Mouse (Mus musculus): ENCODE data around the gene Ttc29.
A peak's percentile ranks its signal among the peaks of the same experiment; 100 is the strongest.

The Ttc29 gene

DNA sequence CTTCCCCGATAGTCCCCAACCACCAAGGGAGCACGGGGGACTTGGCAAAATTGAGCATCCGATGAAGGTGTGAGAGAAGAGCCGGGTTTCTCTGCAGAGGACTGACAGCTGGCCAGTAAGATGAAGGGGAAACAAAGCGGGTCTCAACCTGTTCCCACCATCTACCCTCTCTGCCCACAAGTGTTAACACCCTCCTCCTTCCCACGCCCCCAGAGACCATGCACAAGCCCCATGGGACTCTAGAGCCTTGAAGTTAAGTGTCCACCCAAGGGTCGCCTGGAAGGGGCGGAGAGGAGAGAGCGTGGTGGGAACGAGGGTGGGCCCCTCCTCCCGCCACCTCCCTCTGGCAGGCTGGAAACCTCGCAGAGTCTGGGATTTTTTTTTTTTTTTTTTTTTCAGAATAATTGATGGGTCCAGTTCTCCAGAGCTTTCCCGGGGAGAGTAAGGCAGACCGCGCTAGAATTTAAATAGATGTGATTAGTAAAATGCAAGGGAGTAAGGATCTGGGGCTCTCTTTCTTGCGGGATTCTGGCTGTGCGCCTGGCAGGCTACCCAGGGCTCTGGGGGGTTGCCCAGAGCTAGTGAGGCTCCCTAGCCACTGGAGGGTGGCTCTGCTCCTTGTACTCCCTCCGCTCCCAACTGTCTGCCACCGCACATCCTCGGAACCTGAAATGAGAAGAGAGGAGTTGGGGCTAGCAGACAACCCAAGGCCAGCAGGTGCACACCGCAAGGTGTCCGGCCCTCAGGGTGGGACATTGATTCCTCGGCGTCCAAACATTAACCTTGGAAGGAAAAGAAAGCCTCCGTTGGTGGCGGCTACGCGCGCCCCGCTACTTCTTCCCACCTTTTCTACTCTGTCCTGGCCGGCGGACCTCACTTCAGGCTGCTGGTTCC lies 214.0 kb downstream of the Ttc29 start:
- no peak for DNase-seq

DNA sequence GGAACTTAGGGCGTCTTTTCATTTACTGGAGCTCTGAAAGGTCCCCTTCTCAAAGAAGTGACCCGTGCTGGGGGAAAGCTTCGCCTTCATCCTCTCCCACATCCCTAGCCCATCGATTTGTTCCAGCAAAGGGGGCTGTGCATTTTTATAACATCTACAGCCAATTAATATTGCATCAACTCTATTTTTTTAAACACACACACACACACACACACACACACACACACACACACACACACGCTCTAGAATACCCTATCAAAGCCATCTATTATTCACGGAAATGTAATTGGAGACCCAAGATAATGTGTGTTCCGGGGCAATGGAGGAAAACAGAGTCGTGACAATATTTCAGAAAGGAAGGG lies 214.7 kb downstream of the Ttc29 start:
- DNase-seq = no peak

DNA sequence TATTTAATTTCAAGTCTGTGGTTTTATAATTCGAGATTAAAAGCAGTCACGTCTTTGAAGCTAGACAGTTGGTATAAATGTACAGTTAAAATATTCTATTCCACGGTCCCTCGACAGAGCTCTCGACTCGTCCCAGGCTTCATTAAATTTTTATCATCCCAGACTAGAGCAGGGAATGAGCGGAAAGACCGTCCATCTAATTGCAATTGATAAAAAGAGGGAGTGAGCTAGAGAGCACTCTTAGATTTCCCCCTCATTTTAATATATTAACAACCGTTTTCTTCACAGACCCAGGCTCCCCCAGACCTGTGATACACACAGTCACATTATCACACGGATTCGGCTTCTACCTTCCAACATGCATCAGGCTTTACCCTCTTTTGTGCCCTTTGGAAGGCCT lies 215.1 kb downstream of the Ttc29 start:
- no peak for DNase-seq

DNA sequence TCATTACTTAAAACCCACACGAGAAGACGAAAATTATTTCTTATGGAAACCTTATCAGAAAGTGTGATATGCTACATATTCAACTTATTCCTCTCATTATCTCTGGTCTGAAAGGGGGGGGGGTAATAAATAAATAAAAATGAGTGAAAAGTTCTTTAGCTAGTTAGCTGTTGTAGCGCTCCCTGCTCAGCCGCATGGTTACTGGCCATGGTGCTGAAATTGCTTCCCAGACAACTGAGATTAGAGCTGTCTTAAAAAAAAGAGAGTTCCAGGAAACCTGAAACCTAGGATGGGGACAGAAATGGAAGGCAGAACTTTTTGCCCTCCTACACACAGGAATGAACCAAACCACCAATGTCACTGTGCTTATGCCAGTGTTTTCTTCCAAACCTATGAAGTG lies 218.3 kb downstream of the Ttc29 start:
- DNase-seq = no peak

DNA sequence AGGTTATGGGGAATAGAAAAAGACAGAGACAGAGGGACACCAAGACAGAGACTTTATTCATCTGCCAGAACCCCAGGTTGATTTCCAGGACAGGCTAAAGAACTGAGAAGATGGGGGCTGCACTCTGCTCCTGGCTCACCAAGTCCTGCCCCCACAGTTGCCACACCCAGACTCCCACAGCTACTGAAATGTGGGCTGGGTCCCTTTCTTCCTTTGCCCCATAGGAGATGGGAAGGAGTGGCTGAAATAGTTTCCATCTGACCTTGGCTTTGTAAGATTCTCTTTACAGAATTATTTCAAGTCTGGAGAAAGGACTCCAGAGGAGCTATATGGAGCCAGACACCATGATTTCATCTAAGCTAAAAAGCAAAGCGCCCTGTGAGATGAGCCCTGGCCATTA lies 219.4 kb downstream of the Ttc29 start:
- no peak for DNase-seq

DNA sequence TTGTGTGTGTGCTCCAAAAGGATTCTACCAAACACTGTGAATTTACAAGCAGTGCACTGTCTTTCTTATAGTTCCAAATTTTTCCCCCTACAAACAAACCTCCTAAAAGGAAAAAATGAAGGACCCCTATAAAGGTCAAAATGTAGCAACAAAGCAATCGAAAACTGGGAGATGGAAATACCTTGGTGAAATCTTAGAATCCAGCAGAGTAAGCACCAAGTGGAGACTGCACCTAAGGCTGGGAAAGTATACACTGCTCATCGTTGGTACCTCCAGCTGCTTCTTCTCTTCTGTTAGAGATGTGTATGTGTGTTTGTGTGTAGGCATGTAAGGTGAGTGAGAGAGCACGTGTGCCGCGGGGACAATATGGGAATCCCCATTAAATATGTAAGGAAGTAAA lies 220.2 kb downstream of the Ttc29 start:
- DNase-seq = no peak

DNA sequence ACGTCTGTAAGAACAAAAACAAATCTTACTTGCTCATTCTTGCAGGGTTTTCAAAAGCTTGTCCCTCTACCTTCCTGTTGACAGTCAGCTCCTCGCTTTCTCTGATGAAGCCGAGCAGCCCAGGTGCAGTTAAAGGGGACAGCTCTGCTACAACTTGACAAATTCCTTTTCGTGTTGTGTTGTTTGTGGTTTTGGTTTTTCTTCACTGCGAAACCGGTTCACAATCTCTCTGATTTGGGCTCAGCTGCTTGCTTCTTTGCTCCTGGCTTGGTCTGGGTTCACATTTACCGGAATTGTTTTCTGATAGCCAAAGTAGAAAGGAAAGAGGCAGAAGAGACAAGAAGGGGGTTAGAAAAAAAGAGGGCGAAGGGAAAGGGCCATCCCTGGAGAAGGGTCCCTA lies 221.2 kb downstream of the Ttc29 start:
- no peak for DNase-seq

DNA sequence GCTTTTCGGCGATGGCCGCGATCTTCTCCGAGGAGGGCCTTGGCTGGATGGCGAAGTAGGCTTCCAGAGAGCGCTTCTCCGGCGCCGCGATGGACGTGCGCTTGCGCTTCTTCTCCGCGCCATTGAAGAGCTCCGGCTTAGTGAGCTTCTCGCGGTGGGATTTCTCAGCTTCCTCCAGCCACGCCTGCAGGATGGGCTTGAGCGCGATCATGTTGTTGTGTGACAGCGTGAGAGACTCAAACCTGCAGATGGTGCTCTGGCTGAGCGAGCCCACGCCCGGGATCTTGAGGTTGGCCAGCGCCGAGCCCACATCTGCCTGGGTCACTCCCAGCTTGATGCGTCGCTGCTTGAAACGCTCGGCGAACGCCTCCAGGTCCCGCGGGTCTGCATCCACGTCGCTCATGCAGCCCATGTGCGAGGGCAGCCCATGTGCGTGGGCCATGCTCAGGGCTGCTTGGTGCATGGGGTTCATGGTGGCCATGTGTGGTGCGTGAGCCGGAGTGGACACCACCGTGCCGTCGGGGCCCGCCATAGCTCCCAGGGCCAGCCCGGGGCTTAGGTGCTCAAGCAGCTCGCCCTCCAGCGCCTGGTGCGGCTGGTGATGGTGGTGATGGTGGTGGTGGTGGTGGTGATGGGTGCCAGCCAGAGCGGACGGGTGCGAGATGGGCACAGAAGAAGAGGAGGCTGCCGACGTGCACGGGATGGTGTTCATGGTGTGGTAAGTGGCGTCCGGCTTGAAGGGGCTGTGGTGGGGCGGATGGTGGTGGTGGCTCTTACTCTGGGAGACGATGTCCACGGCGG lies 221.9 kb downstream of the Ttc29 start:
- no peak for DNase-seq

DNA sequence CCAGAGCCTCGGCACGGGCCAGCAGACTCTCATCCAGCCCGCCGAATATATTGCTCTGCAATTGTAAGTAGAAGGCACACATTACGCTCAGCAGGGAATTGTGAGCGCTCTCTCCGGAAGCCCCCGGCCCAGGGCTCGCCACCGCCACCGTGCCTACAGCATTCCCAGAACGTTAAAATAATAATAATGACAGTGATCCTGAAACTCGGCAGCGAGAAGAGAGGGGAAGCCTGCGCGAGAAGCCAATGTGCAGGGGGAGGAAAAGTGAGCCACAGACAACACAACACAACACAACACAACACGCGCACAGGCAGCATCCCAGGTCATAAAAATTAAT lies 222.5 kb downstream of the Ttc29 start:
- no peak for DNase-seq

DNA sequence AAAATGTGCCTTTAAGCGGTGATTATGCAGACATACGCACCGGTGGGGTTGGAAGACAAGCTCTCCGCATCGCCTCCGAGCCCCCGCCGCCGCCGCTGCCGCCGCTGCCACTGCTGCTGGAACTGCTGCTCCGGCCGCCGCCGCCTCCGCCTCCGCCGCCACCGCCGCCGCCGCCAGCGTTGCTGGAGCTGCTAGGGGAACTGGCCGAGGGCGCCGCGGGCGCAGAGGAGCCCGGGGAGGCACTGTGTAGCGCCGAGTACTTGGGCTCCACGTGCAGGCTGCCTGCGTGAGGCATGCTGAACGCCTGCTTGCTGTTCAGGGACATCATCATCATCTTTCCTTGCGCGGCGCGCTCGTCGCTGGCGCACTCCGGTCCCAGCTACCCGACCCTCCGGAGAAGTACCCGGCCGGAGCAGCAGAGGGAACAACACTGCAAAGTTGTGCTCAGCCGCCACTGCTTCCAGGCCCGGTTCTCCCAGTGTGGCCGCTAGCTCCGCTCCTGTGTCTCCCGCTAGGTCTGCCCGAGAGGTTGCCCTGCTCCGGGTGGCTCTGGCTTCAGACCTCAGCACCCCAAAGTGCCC lies 223.1 kb downstream of the Ttc29 start, which contains the start of gene Pou4f2:
Pou4f2 (minus strand) TSS at position 575 of the 581 bp plus-strand sequence.
- DNase-seq = peak; percentile 19

DNA sequence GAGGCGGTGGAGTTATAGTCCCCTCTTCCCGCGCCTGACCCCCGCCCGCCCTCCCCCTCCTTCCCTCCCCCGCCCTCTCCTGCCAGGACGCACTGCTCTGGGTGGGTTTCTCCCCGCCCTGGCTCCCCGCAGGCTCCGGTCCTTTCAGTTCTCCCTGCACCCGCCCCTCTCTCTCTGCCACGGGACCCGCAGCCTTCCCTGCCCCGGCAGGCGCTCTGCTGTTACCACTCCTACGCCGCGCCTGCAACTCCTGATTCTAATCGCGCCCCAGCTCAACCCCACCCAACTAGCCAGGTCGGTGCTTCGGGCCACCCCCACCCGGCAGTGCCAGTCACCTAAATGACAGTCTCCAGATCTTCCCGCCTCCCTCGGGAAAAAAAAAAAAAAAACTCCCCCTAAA lies 223.6 kb downstream of the Ttc29 start:
- no peak for DNase-seq

DNA sequence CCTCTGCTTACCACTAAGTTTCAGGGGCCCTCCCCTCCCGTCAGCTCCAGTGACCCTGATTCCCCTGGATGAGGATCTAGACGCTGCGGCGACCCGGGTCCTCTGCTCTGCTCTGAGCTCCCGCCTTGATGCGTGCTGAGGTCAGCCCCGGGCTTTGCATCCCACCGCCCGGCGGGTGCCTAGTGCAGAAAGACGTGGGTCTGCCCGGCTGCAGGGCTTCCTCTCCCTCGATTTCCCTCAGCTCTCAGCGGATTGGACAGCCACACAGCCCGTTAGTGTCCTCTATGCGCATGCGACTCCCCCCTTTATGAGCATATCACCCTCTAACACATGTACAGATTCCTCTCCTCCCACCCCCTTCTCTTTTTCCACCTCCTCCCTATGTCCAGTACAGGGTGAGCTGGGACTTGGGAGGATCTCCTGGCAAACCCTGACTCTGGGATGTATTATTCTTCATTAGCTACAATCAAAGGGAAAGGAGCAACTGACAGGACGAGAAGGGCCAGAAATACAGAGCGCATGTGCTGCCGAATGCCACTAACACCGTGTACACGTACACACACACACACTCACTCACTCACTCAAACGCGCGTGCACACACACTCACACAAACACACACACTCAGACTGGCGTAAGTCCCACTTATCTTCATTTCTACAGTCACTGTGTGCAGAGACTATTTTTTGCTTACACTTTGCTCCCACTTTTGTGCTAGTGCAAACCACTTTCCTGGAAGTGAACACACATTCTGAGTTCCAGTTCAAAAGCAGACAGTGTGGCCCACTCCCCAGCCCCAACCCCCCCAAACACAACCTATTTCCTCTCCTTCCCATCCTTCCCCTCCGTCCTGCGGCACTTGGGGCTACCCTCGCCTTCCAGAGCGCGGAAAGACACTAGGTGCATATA lies 224.3 kb downstream of the Ttc29 start:
- no peak for DNase-seq

DNA sequence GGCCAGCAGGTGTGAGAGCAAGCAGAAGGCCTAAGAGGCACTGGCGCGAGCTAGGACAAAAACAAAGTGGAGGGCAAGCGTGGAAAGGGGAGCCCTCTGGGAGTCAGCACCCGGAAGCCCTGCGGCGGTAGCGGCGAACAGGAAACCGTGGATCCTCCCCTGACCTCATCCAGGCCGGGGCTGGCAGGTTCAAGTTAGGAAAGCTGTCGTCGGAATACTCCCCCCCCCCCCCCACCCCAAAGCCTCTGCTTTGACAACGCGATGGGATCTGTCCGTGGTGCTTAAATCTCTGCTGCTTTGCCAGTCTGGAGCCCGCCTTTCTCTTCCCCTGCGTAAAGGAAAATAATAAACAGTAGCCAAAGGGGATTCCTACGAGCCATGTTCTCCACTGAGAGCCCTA lies 225.0 kb downstream of the Ttc29 start:
- DNase-seq = no peak

DNA sequence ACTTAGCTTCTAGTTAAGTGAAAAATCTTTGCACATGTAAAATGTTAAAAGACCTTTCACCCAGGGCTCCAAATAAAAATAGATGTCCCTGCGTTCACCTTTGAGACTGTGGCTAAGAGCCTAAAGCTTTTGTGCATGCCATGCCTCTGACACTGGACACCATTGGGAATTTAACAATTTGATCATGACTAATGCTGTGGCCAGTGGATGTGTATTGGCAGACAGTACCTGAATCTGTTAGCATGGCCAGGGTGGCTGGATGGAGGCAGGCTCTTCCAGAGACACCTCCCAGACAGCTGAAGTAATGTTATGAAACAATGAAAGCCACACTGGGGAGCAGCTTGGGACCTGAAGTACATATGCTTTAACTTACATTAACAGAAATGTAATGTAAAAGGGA lies 229.7 kb downstream of the Ttc29 start:
- no peak for DNase-seq
